Mouse (Mus musculus): ENCODE data around the gene Tbc1d1. TPM values are rescaled to one million over a fixed set of nuclear protein-coding genes. Genes with fewer than 3 reads are reported as not detected.

Tbc1d1 gene
- total RNA-seq, 4 experiments from 2014 or later: 52.4 to 135 (median 62.0) TPM

DNA sequence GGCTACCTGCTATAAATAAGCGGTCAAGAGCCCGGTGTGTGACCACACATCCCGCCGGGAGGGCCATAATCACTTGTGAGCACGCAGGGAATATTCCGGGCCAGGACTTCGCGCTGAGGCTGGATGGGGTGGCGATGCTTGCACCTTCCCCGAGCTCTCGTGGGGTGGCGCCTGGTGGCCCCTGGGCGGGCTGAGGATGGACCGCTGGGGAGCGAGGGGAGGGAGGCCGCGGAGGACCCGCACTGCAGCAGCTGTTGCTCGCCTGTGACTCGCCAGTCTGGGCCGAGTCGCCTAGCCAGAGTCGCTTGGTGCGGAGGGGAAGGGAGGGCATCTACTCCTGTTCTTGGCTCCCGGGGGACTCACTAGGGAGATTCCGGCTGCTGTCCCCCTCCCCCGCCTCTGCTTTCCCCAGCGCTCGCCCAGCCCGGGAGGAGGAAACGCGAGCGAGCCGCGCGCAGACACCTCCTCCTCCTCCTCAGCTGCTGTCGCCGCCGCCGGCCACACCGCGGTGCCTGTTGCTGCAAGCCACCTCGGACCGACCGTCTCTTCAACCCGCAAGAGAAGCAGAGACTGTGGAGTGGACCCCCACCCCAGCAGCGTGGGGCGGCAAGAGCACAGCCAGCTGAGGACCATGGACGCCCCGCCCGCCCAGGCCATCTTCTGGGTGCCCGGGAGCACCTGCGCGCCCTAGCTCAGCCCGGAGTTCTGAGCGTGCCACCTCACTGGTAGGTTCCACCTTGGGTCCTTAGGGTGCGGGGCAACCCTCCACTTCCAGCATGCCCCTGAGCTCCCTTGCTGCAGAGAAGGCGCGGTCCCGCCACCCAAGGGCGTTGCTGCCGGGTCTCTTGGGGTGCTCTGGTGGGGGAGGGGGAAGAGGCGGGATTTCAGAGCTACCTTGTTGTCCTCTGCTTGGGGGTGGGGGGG is 3.9 kb downstream of the Tbc1d1 start:
- peak; percentile 61 to 79 for DNase-seq (ENCODE audit: low spot score in 2 of 2)

- peak in 1 of 2 experiments; percentile 51 for DNase-seq (ENCODE audit: low spot score in 2 of 2)
Observed at GRCm38 (mm10) chr5:64160705-64161391, 4.7 kb downstream of the Tbc1d1 start.

DNA sequence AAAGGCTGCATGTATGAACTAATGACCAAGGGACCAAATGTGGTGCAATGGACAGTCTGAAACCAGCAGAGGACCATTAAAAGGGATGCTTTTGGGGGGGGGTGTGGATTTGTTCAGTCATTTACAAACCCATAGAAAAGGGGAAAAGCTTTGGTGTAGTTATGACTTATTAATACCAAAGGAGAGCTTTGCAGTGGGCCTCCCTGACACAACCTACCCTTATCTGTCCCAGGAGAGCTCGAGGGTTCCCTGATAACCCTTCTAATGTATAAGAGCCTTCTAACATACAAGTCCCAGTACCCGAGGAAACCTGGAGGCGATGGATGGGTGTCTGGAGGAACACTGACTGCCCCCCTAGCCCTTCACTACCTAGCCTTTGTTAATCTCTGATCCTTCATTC is 5.8 kb downstream of the Tbc1d1 start:
- no peak for DNase-seq (ENCODE audit: low spot score in 2 of 2)

GRCm38 (mm10) chr5:64162582-64162981 is 6.5 kb downstream of the Tbc1d1 start:
- no peak for DNase-seq (ENCODE audit: low spot score in 2 of 2)

DNA sequence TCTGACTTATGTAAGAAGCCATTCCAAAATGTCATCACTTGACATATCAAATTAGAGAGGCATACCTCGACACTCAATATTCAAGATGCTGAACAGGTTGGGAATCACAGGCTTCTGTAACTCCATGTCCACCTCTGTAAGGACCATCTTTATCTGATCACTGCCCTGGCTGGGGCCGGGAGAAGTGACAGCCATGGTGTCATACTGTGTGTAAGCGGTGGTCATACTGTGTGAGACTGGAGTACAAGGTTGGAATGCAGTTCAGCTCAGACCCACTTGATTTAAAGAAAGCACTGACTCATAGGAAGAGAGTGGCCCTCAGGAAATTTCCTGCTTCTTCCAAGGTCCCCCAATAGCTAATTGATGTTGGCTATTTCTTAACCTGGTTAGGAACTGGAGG is 8.3 kb downstream of the Tbc1d1 start:
- DNase-seq (ENCODE audit: low spot score in 2 of 2): no peak

DNA sequence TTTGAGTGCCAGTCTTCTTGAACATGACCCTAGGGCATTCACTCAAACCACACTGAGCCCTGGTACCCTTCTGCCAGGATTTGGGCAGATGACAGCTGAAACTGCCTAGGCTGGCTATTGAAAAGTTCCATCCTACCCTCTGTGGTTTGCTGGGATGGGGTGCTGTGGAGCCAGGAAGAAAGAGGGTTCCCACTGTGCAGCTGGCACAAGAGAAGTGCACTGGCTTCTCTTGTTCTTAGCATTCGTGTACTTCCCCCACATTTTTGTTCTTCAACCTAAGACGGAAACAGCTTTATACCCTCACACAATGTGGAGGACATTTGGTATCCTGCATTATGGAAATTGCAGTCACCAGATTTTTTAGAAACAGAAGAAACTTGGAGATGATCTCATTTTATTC is 9.7 kb downstream of the Tbc1d1 start:
- DNase-seq (ENCODE audit: low spot score in 2 of 2): no peak

- no peak for DNase-seq (ENCODE audit: low spot score in 2 of 2)
Observed at GRCm38 (mm10) chr5:64168990-64169540, 13.0 kb downstream of the Tbc1d1 start.

DNA sequence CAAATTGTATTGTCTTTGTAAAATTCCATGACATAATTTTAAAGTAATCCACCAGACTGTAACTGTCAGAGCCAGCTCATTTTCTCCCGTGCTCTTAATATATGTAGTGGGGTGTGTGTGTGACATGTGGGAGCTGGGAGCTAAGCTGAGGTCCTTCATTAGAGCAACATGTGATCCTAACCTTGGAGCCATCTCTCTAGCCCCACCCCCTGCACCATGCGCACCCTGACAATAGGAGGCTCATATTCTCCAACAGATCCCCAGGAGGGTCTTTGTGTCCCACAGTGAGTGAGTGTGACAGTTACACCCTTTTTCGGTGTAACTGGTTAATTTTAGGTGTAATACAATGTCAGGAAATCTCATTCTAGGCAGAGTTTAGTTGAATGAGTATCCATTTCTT is 16.8 kb downstream of the Tbc1d1 start:
- DNase-seq (ENCODE audit: low spot score in 2 of 2): no peak

GRCm38 (mm10) chr5:64173302-64173701 is 17.2 kb downstream of the Tbc1d1 start:
- DNase-seq (ENCODE audit: low spot score in 2 of 2): no peak

- DNase-seq (ENCODE audit: low spot score in 2 of 2): no peak
Observed at GRCm38 (mm10) chr5:64174429-64174935, 18.4 kb downstream of the Tbc1d1 start.

DNA sequence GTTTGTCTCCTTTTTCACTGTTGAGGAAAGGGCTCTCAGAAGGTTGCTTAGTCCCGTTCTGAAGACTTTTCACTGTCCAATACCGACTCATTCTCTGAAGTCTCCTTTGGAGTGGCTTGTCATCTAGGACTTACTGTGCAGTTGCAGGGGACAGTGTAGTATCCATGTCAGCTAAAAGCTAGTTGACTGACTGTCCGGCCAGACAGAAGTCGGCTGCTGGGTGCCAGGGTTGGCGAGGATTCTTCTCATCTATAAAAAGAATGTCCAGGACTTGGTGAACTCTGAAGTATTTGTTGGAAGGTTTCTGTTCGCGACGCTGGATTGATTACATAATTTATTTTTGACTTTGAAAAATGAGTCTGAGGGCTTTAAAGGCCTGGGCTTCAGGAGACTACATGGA is 24.4 kb downstream of the Tbc1d1 start:
- DNase-seq (ENCODE audit: low spot score in 2 of 2): peak; percentile 47 to 66

GRCm38 (mm10) chr5:64183712-64184111 is 27.6 kb downstream of the Tbc1d1 start:
- no peak for DNase-seq (ENCODE audit: low spot score in 2 of 2)

GRCm38 (mm10) chr5:64185257-64185656 is 29.2 kb downstream of the Tbc1d1 start:
- DNase-seq (ENCODE audit: low spot score in 2 of 2): no peak

GRCm38 (mm10) chr5:64186566-64186965 is 30.5 kb downstream of the Tbc1d1 start:
- no peak for DNase-seq (ENCODE audit: low spot score in 2 of 2)

DNA sequence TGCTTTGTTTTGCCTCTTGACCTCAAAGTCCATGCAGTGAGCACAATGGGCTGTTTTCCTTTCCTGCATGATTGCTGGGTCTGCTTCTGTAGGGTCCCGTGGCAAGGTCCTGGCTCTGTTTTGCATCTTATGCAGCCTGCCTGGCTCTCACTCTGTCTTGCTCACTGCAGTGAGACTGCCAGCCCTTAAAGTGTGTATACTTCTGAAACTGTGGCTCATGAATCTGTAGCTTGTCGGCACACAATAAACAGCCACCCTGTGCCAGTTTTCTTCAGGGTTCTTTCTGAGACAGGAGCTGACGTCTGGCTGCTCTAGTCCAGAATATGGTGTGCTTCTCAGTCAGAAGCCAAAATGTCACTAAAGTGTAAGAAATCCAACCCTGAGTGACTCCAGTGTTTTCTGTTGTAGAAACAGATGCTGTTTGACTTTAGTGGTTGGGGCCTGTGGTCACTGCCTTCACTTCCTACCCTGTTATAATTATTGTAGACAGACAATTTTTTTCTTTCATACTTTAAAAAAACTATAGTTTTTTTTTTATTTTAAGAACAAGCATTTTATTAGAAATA is 32.1 kb downstream of the Tbc1d1 start:
- DNase-seq (ENCODE audit: low spot score in 2 of 2): no peak

- DNase-seq (ENCODE audit: low spot score in 2 of 2): no peak
Observed at GRCm38 (mm10) chr5:64190892-64191291, 34.8 kb downstream of the Tbc1d1 start.

GRCm38 (mm10) chr5:64193353-64193752 is 37.2 kb downstream of the Tbc1d1 start:
- peak; percentile 30 to 64 for DNase-seq (ENCODE audit: low spot score in 2 of 2)

- peak; percentile 37 to 45 for DNase-seq (ENCODE audit: low spot score in 2 of 2)
Observed at GRCm38 (mm10) chr5:64196250-64196865, 40.3 kb downstream of the Tbc1d1 start.

- peak in 1 of 2 experiments; percentile 50 for DNase-seq (ENCODE audit: low spot score in 2 of 2)
Observed at GRCm38 (mm10) chr5:64196866-64197321, 40.8 kb downstream of the Tbc1d1 start.

DNA sequence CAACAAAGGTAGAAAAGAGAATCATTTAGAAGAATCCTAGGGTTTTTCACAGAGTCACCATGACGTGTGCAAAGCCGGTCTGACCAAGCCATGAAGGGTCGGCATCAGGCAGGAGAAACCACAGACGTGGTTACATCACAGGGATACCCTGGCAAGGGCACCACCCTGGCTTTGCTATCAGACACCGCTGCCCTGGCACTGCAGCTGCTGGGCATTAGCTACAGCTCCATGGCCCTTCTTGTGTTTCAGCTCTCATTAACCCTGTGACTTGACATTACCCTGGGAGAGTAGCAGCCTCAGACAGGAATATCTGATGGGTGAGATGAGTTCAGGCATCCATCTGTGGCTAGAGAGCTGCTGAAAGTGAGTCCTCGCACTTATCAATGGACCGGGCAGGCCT is 42.5 kb downstream of the Tbc1d1 start:
- peak; percentile 72 to 87 for DNase-seq (ENCODE audit: low spot score in 2 of 2)

DNA sequence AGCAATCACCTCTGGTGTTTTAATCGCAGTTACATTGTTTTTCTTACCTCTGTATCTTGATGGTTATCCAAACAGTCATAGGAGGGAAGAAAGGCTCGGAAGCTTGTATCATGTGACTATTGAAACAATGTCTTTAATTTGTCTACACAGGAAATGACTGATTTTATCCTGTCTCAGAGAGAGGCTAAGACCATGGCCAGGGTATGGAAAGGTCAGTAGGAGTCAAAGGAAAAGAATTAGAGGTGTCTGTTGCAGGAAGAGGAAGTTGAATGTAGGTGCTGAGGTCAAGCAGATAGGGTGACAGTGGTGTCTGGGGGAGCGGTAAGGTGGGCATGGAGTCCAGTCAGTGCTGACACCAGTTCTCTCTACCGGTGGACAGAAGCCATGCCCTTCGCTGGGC is 45.0 kb downstream of the Tbc1d1 start:
- no peak for DNase-seq (ENCODE audit: low spot score in 2 of 2)
